Mouse (Mus musculus) embryonic facial prominence, embryonic 11.5 days (tissue): Measurements from ENCODE around the gene Adcy6. TPM values are rescaled to one million over a fixed set of nuclear protein-coding genes. Genes with fewer than 3 reads are reported as not detected.
A peak's percentile ranks its signal among the peaks of the same experiment; 100 is the strongest.

ENCODE experiments used
- ATAC-seq: fragments of 200-750 bp; cut with Nextera tagmentation; replicated peaks from 2 replicates; pipeline ENCODE4 v1.8.0; 2017; ENCODE audit warnings: low read depth; ENCODE audit not compliant: insufficient number of reproducible peaks, low FRiP score, low TSS enrichment
- DNase-seq: peaks from one replicate; pipeline ENCODE4 v3.0.0-alpha.2; 2015; ENCODE audit warnings: low spot score
- H3K27ac ChIP-seq: fragments of 300-500 bp; sonication (generic); replicated peaks from 2 replicates; pipeline ENCODE4 v1.5.1; 2014; ENCODE audit warnings: mild to moderate bottlenecking, low read depth, low read length, control low read depth
- H3K27me3 ChIP-seq: fragments of 300-500 bp; sonication (generic); 2 replicates; pipeline ENCODE4 v1.6.1; 2014; ENCODE audit warnings: mild to moderate bottlenecking, low read length, moderate library complexity, mixed read lengths; ENCODE audit not compliant: control insufficient read depth, insufficient read depth
- H3K36me3 ChIP-seq: fragments of 300-500 bp; sonication (generic); replicated peaks from 2 replicates; pipeline ENCODE4 v1.6.1; 2014; ENCODE audit warnings: low read depth, mild to moderate bottlenecking, low read length, moderate library complexity, mixed read lengths; ENCODE audit not compliant: control insufficient read depth, insufficient read depth
- H3K4me1 ChIP-seq: fragments of 300-500 bp; sonication (generic); 2 replicates; pipeline ENCODE4 v1.6.1; 2014; ENCODE audit warnings: low read length, mixed read lengths; ENCODE audit not compliant: control insufficient read depth, insufficient read depth
- H3K4me2 ChIP-seq: fragments of 300-500 bp; sonication (generic); 2 replicates; pipeline ENCODE4 v1.6.1; 2014; ENCODE audit warnings: low read depth, mild to moderate bottlenecking, control low read depth, low read length, moderate library complexity
- H3K4me3 ChIP-seq: fragments of 300-500 bp; sonication (generic); 2 replicates; pipeline ENCODE4 v1.5.1; 2014; ENCODE audit warnings: low read depth, low read length, control low read depth
- H3K9ac ChIP-seq: fragments of 300-500 bp; sonication (generic); replicated peaks from 2 replicates; pipeline ENCODE4 v1.6.1; 2014; ENCODE audit warnings: mild to moderate bottlenecking, control low read depth, low read length
- H3K9me3 ChIP-seq: fragments of 300-500 bp; sonication (generic); replicated peaks from 2 replicates; pipeline ENCODE4 v1.6.1; 2016; ENCODE audit warnings: mild to moderate bottlenecking, low read length, inconsistent platforms, mixed read lengths; ENCODE audit not compliant: control insufficient read depth
- WGBS: fragments of 180-500 bp; shearing (Covaris S2); extraction: QIAGEN DNeasy Blood & Tissue Kit; methylation state at CpG from one replicate; pipeline ENCODE4 v1.1.7; 2014; 5-methylcytosine and 5-hydroxymethylcytosine counted together
- polyA plus RNA-seq: library from polyadenylated mRNA; unstranded; fragments of >200 nt; fragmentation: Nextera tagmentation; extraction: Ambion mirVana; gene quantifications from 2 replicates; pipeline ENCODE4 v1.2.1, GENCODE M21; 2014

The Adcy6 gene
- polyA plus RNA-seq, 1 experiment from 2014 or later = 8.4 TPM

- no peak overlapping the region for H3K4me2 ChIP-seq
- ATAC-seq (no peak), DNase-seq (no peak)
- H3K9me3 ChIP-seq = no peaks in the 10 kb centered on the region
- no peaks in the 10 kb centered on the region; the same call in 1 of the 2 replicates for H3K36me3 ChIP-seq
- WGBS = 86% methylated on average over 8 of the region's 8 CpGs
- no peaks in the 10 kb centered on the region for H3K27me3 ChIP-seq
- no peak overlapping the region for H3K27ac ChIP-seq
- H3K4me1 ChIP-seq = no peaks in the 10 kb centered on the region
- no peak overlapping the region for H3K4me3 ChIP-seq
- no peak overlapping the region for H3K9ac ChIP-seq
Measured at GRCm38 (mm10) chr15:98582410-98582809, 27.5 kb downstream of the Adcy6 start.

GRCm38 (mm10) chr15:98579795-98580464 is 29.9 kb downstream of the Adcy6 start:
- Histone ChIP-seq H3K4me3 (no peak overlapping the region), H3K27me3 (no peaks in the 10 kb centered on the region), H3K9ac (no peak overlapping the region), H3K9me3 (no peaks in the 10 kb centered on the region), H3K4me2 (no peak overlapping the region), H3K4me1 (no peaks in the 10 kb centered on the region), H3K36me3 (no peaks in the 10 kb centered on the region), H3K27ac (no peak overlapping the region)
- DNase-seq = peak; percentile 88
- WGBS = 35% methylated on average over 5 of the region's 5 CpGs
- peak; percentile 80 for ATAC-seq

GRCm38 (mm10) chr15:98579310-98579709 is 30.6 kb downstream of the Adcy6 start:
- H3K9me3 ChIP-seq = no peaks in the 10 kb centered on the region
- no peak for DNase-seq
- WGBS = 85% methylated on average over 2 of the region's 2 CpGs
- H3K4me1 ChIP-seq = no peaks in the 10 kb centered on the region
- no peak overlapping the region for H3K4me3 ChIP-seq
- no peak overlapping the region for H3K9ac ChIP-seq
- no peaks in the 10 kb centered on the region for H3K36me3 ChIP-seq
- no peak for ATAC-seq
- H3K27me3 ChIP-seq = no peaks in the 10 kb centered on the region
- no peak overlapping the region for H3K4me2 ChIP-seq
- no peak overlapping the region for H3K27ac ChIP-seq

GRCm38 (mm10) chr15:98573293-98573692 is 36.6 kb downstream of the Adcy6 start:
- H3K9me3 ChIP-seq = no peaks in the 10 kb centered on the region
- WGBS = 72% methylated on average over 4 of the region's 4 CpGs
- DNase-seq (no peak), ATAC-seq (no peak)
- no peaks in the 10 kb centered on the region for H3K4me1 ChIP-seq
- H3K4me3 ChIP-seq = no peak overlapping the region
- no peaks in the 10 kb centered on the region for H3K36me3 ChIP-seq
- no peak overlapping the region for H3K9ac ChIP-seq
- no peaks in the 10 kb centered on the region for H3K27me3 ChIP-seq
- H3K4me2 ChIP-seq = no peak overlapping the region
- H3K27ac ChIP-seq = no peak overlapping the region

GRCm38 (mm10) chr15:98570873-98571538 is 38.9 kb downstream of the Adcy6 start, which contains the start of the genes Ccnt1 and 4930415O20Rik:
Gene Ccnt1 (minus strand): TSS chr15:98570923.
Gene 4930415O20Rik (plus strand): TSS chr15:98571004.
- ATAC-seq (no peak), DNase-seq (no peak)
- 82% methylated on average over 10 of the region's 10 CpGs for WGBS

GRCm38 (mm10) chr15:98569795-98570365 is 40.0 kb downstream of the Adcy6 start:
- 94% methylated on average over 4 of the region's 4 CpGs for WGBS
- Histone ChIP-seq H3K4me2 (no peak overlapping the region), H3K9ac (no peak overlapping the region), H3K4me1 (no peaks in the 10 kb centered on the region), H3K4me3 (no peak overlapping the region), H3K27me3 (no peaks in the 10 kb centered on the region), H3K27ac (no peak overlapping the region), H3K9me3 (no peaks in the 10 kb centered on the region), H3K36me3 (no peaks in the 10 kb centered on the region)
- ATAC-seq (no peak), DNase-seq (no peak)

More at GRCm38 (mm10) chr15:98570873-98571538, 38.9 kb downstream of the Adcy6 start, which contains the start of the genes Ccnt1 and 4930415O20Rik:
- H3K27ac ChIP-seq = no peak within 1 kb of the TSS
- H3K9me3 ChIP-seq = no peaks in the 10 kb centered on the region
- no peaks in the 10 kb centered on the region for H3K4me1 ChIP-seq
- no peak within 1 kb of the TSS for H3K4me3 ChIP-seq
- no peaks in the 10 kb centered on the region for H3K36me3 ChIP-seq
- H3K9ac ChIP-seq = no peak within 1 kb of the TSS
- H3K27me3 ChIP-seq = no peaks in the 10 kb centered on the region
- H3K4me2 ChIP-seq = no peak within 1 kb of the TSS

GRCm38 (mm10) chr15:98569216-98569615 is 40.7 kb downstream of the Adcy6 start:
- DNase-seq (no peak), ATAC-seq (no peak)
- Histone ChIP-seq H3K4me3 (no peak overlapping the region; the same call in 1 of the 2 replicates), H3K9me3 (no peaks in the 10 kb centered on the region), H3K36me3 (no peaks in the 10 kb centered on the region), H3K4me2 (peak overlapping the region; percentile 54), H3K27ac (no peak overlapping the region), H3K27me3 (no peaks in the 10 kb centered on the region), H3K4me1 (no peaks in the 10 kb centered on the region), H3K9ac (peak overlapping the region; percentile 86)
- WGBS = 63% methylated on average over 7 of the region's 7 CpGs
